Mouse (Mus musculus) adipose tissue, adult 10 weeks (tissue): Measurements from ENCODE around the gene Padi1. TPM values are rescaled to one million over a fixed set of nuclear protein-coding genes. Genes with fewer than 3 reads are reported as not detected.

Source experiments
- polyA plus RNA-seq: library from polyadenylated mRNA; stranded (reverse); fragments of 350-450 nt; fragmentation: Illumina TruSeq; extraction: RNeasy Lipid Tissue Mini Kit (QIAGEN cat#74804); gene quantifications from one replicate; pipeline ENCODE4 v1.2.3, GENCODE M21; 2014; ENCODE audit warnings: low read depth, low replicate concordance

Gene Padi1
- 0.20 TPM for polyA plus RNA-seq

DNA sequence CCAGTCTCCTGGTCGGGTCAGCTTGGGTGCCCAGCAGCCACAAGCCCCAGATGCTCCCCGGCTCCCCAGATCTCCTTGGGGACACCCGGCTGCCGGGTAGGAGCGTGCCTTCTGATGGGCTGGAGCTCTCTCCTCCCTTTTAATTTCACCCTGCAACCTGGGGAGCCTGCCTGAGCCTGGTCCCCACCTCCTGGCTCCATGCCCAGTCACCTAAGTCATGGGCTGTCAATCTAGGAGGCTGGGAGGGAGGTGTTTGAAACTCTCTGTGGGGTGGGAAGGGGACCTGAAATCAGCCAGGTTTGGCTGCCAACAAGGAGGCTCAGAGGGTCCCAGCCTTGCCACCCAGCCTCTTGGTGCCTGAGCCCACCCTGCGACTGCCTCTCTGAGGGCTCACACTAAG, at the start of gene Padi1:
Padi1 (minus strand) TSS at position 113 of the 400 bp plus-strand sequence.

DNA sequence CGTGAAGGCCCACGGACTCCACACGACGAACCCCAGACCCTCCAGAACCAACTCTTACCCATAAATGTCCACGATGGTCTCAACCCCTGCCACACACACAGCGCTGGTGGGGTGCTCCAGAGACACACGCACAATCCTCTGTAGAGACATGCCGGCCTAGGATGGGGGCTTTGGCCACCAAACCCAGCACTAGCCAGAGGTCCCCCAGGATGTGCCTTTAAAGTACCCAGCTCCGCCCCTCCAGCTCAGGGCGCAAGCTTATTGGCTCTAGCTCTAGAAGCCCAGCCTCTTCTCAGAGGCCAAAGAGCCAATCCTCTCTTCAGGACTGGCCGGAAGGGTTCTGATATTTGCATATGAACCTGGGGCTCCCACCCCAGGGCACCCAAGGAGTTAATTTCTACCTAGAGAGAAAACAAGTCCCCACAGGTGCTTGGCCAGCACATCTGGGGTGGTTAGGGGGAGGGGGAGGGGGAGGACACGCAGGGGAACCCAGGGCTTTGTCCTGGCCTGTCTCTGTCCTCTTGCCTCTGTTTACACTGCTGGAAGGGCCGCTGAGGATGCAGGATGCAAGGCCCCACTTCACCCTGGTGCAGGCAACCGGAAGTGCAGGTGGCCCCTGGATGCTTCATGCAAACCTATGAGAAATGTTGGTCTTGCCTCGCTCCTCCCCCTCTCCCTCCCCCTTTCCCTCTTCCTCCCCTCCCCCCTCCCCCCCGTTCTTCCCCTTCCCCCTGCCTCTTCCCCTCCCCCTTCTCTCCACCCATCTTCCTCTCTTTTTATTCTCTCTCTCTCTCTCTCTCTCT, 34.9 kb downstream of the Padi1 start, which contains the start of gene Padi3:
Padi3 (minus strand) TSS at position 191 of the 803 bp plus-strand sequence.

DNA sequence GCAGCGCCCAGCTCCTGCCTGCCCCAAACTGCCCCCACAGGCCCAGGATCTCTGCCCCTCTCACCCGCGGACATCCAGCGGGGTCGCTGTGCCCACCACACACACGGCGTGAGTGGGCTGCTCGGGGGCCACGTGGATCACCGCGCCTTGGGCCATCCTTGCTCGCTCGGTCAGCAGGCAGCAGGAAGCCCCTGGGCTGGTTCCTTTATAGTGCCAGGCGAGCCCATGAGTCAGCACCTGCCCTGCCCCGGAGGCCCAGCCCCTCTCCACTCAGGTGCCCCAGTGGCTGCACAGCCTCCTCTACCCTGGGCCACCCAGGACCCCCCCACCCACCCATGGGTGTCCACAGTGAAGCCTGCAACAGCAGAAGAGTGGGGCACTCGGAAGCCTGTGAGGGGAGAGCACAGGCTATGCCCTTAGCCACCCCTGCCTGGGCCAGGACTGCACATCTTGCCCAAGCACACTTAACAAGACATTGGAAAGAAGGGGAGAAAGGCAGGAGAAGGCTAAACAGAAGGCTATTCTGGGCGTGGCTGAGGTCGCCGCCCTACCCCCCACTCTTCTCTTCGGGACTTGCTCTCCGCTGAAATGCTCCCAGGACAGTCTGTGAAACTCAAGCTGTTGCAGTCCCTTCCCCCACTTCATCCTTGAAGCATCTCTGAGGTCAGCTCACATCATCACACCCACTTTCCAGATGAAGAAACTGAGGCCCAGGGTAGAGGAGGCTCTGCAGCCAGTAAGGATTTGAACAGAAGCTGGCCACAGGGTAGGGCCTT, 71.4 kb downstream of the Padi1 start, which contains the start of gene Padi4:
Padi4 (minus strand) TSS at position 212 of the 776 bp plus-strand sequence.

Other genes starting within 250 kb of the Padi1 start
- 22.7 TPM for gene Arhgef10l, start 179.8 kb downstream of the Padi1 start, polyA plus RNA-seq
- 46.1 TPM for gene Rcc2, start 145.2 kb downstream of the Padi1 start, polyA plus RNA-seq
- not detected for gene Padi6, start 103.1 kb downstream of the Padi1 start, polyA plus RNA-seq
- gene Padi4, start 71.5 kb downstream of the Padi1 start, polyA plus RNA-seq = 1.4 TPM
- gene Padi3, start 35.1 kb downstream of the Padi1 start, polyA plus RNA-seq = 0.09 TPM
- gene Padi2, start 60.6 kb upstream of the Padi1 start, polyA plus RNA-seq = 24.0 TPM
- 129 TPM for gene Sdhb, start 115.4 kb upstream of the Padi1 start, polyA plus RNA-seq
- gene Atp13a2, start 141.1 kb upstream of the Padi1 start, polyA plus RNA-seq = 28.6 TPM
- 16.9 TPM for gene Mfap2, start 164.6 kb upstream of the Padi1 start, polyA plus RNA-seq
- 15.9 TPM for gene Crocc, start 214.8 kb upstream of the Padi1 start, polyA plus RNA-seq
- 53.0 TPM for gene Necap2, start 232.6 kb upstream of the Padi1 start, polyA plus RNA-seq
- 14.1 TPM for gene Spata21, start 242.6 kb upstream of the Padi1 start, polyA plus RNA-seq